Mouse (Mus musculus) heart, postnatal 0 days (tissue): ENCODE results near the gene Myh7b. TPM values are rescaled to one million over a fixed set of nuclear protein-coding genes. Genes with fewer than 3 reads are reported as not detected.

Experiments
- ATAC-seq: fragments of 200-750 bp; cut with Nextera tagmentation; 2 replicates; pipeline ENCODE4 v1.8.0; 2017; ENCODE audit warnings: low read depth, moderate number of reproducible peaks, moderate library complexity; ENCODE audit not compliant: insufficient read depth
- DNase-seq: peaks from one replicate; pipeline ENCODE4 v3.0.0-alpha.2; 2016; ENCODE audit warnings: low spot score
- H3K27ac ChIP-seq: fragments of 300-500 bp; sonication (generic); 2 replicates; pipeline ENCODE4 v1.5.1; 2014; ENCODE audit warnings: low read depth, mild to moderate bottlenecking
- H3K27me3 ChIP-seq: fragments of 300-500 bp; sonication (generic); 2 replicates; pipeline ENCODE4 v1.6.1; 2014; ENCODE audit warnings: low read length, mixed read lengths; ENCODE audit not compliant: control insufficient read depth, insufficient read depth
- H3K36me3 ChIP-seq: fragments of 300-500 bp; sonication (generic); replicated peaks from 2 replicates; pipeline ENCODE4 v1.6.1; 2014; ENCODE audit warnings: low read length, mixed read lengths; ENCODE audit not compliant: control insufficient read depth, insufficient read depth
- H3K4me1 ChIP-seq: fragments of 300-500 bp; sonication (generic); 2 replicates; pipeline ENCODE4 v1.6.1; 2014; ENCODE audit warnings: antibody characterized with exemption; ENCODE audit not compliant: control insufficient read depth, insufficient read depth
- H3K4me2 ChIP-seq: fragments of 300-500 bp; sonication (generic); 2 replicates; pipeline ENCODE4 v1.6.1; 2014; ENCODE audit warnings: low read depth, mild to moderate bottlenecking, low read length, moderate library complexity
- H3K4me3 ChIP-seq: fragments of 300-500 bp; sonication (generic); 2 replicates; pipeline ENCODE4 v1.5.1; 2014; ENCODE audit warnings: low read depth, low read length
- H3K9ac ChIP-seq: fragments of 300-500 bp; sonication (generic); replicated peaks from 2 replicates; pipeline ENCODE4 v1.6.1; 2014; ENCODE audit warnings: low read depth, low read length, mixed read lengths
- H3K9me3 ChIP-seq: fragments of 300-500 bp; sonication (generic); replicated peaks from 2 replicates; pipeline ENCODE4 v1.6.1; 2016; ENCODE audit warnings: low read length; ENCODE audit not compliant: control insufficient read depth
- CTCF ChIP-seq: IDR thresholded peaks from 2 replicates; pipeline ENCODE4 v1.5.1; 2016; ENCODE audit warnings: antibody characterized with exemption, control low read depth, low read depth
- EP300 ChIP-seq: IDR thresholded peaks from 2 replicates; pipeline ENCODE4 v1.6.1; 2016; ENCODE audit warnings: antibody characterized with exemption, low read depth
- WGBS: fragments of 180-500 bp; shearing (Covaris S2); extraction: QIAGEN DNeasy Blood & Tissue Kit; methylation state at CpG from one replicate; pipeline ENCODE4 v1.1.7; 2014; 5-methylcytosine and 5-hydroxymethylcytosine counted together
- polyA plus RNA-seq: library from polyadenylated mRNA; unstranded; fragments of >200 nt; fragmentation: Nextera tagmentation; extraction: Ambion mirVana; gene quantifications from 2 replicates; pipeline ENCODE4 v1.2.1, GENCODE M21; 2015
- total RNA-seq: library from RNA; depleted of rRNA; stranded (reverse); fragments of >200 nt; gene quantifications from 2 replicates; pipeline ENCODE4 v1.2.3, GENCODE M21; 2014; ENCODE audit warnings: low replicate concordance

The Myh7b gene
- total and polyA plus RNA-seq, 2 experiments from 2014 or later = 12.5 to 48.4 TPM

DNA sequence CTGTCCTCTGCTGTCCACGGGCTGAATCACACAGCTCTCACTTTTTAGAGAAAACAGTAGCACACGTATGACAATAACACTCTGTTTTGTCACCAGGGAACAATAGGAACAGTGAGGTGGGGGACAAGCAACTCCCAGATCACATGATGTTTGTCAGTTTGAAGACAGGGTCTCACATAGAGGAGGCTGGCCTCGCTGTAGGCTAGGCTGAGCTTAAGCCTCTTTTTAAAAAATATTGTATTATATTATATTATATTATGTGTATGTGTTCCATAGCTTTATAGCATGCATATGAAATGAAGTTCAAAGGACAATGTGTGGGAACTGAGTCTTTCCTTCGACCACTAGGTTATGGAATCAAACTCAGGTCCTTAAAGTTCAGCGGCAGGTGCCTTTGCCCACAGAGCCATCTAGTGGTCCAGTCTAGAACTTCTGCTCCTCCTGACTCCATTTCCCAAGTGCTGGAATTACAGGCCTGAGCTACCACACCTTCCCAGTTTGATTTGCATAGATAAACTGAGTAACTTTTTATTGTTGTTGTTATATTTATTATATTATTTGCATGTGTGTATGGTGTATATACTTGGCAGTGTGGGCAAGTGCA, 27.0 kb upstream of the Myh7b start:
- Histone ChIP-seq H3K9me3 (no peaks in the 10 kb centered on the region), H3K27ac (no peak overlapping the region), H3K4me1 (no peaks in the 10 kb centered on the region), H3K4me3 (no peak overlapping the region), H3K9ac (no peak overlapping the region), H3K27me3 (no peaks in the 10 kb centered on the region), H3K4me2 (no peak overlapping the region), H3K36me3 (peaks cover 4% of the 10 kb centered on the region; the same call in 1 of the 2 replicates)
- 50% methylated on average over 5 of the region's 5 CpGs for WGBS
- TF ChIP-seq CTCF (peak; percentile 91), EP300 (no peak)
- ATAC-seq = peak; percentile 62
- DNase-seq = peak; percentile 51

DNA sequence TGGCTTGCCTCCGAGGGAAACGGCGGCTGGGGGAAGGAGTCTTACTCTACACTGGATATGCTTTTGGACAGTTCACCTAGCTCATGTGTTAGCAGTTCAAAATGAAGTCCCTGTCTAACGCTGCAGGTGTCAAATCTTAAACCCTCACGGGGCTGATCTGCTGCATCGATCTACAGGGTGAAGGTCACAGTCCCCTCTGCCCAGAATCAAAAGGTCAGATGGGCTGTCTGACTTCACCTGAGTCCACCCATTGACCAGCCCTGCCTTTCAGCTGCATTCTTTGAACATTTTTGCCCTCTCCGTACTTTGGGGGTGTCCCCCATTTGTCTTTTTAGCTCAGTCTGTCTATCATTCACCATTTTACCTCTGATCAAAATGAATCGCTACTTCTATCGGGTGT, 25.9 kb upstream of the Myh7b start:
- ATAC-seq = no peak
- no peak for DNase-seq
- Histone ChIP-seq H3K9ac (no peak overlapping the region), H3K27me3 (no peaks in the 10 kb centered on the region), H3K9me3 (no peaks in the 10 kb centered on the region), H3K27ac (no peak overlapping the region), H3K4me1 (no peaks in the 10 kb centered on the region), H3K4me2 (no peak overlapping the region), H3K36me3 (peaks cover 4% of the 10 kb centered on the region; the same call in 1 of the 2 replicates), H3K4me3 (no peak overlapping the region)
- no peak for TF ChIP-seq EP300
- no peak for TF ChIP-seq CTCF
- 85% methylated on average over 9 of the region's 9 CpGs for WGBS

DNA sequence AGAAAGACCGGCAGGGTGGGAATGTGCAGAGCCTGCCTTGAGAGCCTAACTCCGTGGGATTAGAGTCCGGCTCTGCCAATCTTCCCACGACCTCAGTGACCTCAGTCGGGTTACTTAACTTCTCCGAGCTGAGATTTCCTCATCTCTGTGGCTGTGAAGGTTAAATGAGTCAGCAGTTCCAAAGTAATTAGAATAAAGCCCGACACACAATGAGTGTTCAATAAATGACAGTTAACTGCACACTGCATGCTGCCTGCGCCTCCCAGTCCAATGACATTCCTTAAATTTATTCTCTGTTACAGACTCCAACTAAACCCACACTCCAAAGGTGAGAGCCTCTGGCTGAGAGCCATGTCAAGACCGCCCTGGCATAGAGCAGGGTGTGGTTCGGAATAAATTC, 25.5 kb upstream of the Myh7b start:
- ATAC-seq (no peak), DNase-seq (no peak)
- H3K4me3 ChIP-seq = no peak overlapping the region
- H3K9me3 ChIP-seq = no peaks in the 10 kb centered on the region
- no peak overlapping the region for H3K27ac ChIP-seq
- H3K9ac ChIP-seq = no peak overlapping the region
- peaks cover 4% of the 10 kb centered on the region; the same call in 1 of the 2 replicates for H3K36me3 ChIP-seq
- TF ChIP-seq CTCF (no peak), EP300 (no peak)
- H3K4me1 ChIP-seq = no peaks in the 10 kb centered on the region
- H3K27me3 ChIP-seq = no peaks in the 10 kb centered on the region
- WGBS = 57% methylated on average over 10 of the region's 10 CpGs
- H3K4me2 ChIP-seq = no peak overlapping the region

DNA sequence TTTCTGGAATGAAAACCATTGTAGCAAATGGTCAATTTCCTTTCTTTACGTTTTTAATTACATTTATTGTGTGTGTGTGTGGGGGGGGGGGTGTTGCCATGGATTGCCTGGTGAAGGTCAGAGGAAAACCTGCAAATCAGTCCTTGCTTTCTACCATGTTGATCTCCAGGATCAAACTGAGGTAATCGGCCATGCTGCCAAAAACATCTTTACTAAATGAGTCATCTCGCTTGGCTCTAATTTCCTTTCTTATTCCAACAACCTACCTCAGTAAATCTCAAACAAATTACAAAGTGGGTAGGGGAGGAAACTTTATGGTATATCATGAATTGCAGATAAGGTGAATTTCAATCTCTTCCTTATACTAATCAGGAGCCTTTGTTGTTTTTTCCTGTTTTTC, 22.9 kb upstream of the Myh7b start:
- Histone ChIP-seq H3K9me3 (no peaks in the 10 kb centered on the region), H3K4me1 (peaks cover 7% of the 10 kb centered on the region; the same call in 1 of the 2 replicates), H3K9ac (no peak overlapping the region), H3K27me3 (no peaks in the 10 kb centered on the region), H3K4me3 (no peak overlapping the region), H3K27ac (no peak overlapping the region), H3K4me2 (no peak overlapping the region), H3K36me3 (no peaks in the 10 kb centered on the region)
- ATAC-seq = no peak
- DNase-seq = no peak
- WGBS = 72% methylated on average over 3 of the region's 3 CpGs
- TF ChIP-seq CTCF = no peak
- no peak for TF ChIP-seq EP300

GRCm38 (mm10) chr2:155589521-155589920, 21.5 kb upstream of the Myh7b start:
- WGBS = 70% methylated on average over 6 of the region's 6 CpGs
- no peak for TF ChIP-seq CTCF
- TF ChIP-seq EP300 = no peak
- Histone ChIP-seq H3K27me3 (no peaks in the 10 kb centered on the region), H3K4me3 (no peak overlapping the region), H3K9ac (no peak overlapping the region), H3K27ac (no peak overlapping the region), H3K4me1 (peaks cover 7% of the 10 kb centered on the region; the same call in 1 of the 2 replicates), H3K9me3 (no peaks in the 10 kb centered on the region), H3K4me2 (no peak overlapping the region), H3K36me3 (no peaks in the 10 kb centered on the region)
- DNase-seq (no peak), ATAC-seq (no peak)

- H3K27me3 ChIP-seq = no peaks in the 10 kb centered on the region
- H3K27ac ChIP-seq = no peak overlapping the region
- H3K4me2 ChIP-seq = no peak overlapping the region
Observed at GRCm38 (mm10) chr2:155590876-155591275, 20.1 kb upstream of the Myh7b start.

More at GRCm38 (mm10) chr2:155590876-155591275, 20.1 kb upstream of the Myh7b start:
- 91% methylated on average over 2 of the region's 2 CpGs for WGBS
- TF ChIP-seq CTCF (no peak), EP300 (no peak)
- DNase-seq (no peak), ATAC-seq (no peak)
- Histone ChIP-seq H3K4me1 (peaks cover 7% of the 10 kb centered on the region; the same call in 1 of the 2 replicates), H3K36me3 (no peaks in the 10 kb centered on the region), H3K9me3 (no peaks in the 10 kb centered on the region), H3K9ac (no peak overlapping the region), H3K4me3 (no peak overlapping the region)
